Mouse (Mus musculus): ENCODE results near the gene Shoc2.

DNA sequence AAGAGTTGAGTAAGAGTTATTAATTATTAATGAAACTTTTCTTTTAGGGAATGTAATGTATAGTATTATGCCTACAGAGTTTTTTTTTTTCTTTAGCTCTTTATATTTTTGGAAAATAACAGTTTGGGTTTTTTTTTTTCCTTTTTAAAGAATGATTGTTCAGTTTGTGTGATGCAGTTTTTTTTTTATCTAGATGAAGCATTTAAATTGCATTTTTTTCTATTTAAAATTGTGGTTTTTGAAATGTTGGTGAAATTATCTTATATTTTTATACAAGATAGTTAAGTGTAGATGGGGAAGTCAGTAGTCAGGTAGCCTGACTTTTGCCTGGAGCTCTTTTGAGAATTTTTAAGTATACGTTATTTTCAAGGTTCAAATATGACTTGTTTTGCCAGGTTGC is 17.4 kb upstream of the Shoc2 start:
- TF ChIP-seq CTCF (IDR thresholded peaks at IDR 0.05; ENCODE audit: insufficient read depth, low read length) (no peak), POLR2A (IDR thresholded peaks at IDR 0.05; ENCODE audit: borderline replicate concordance, extremely low read depth, low read depth, low read length) (no peak)
